Comparison of ENCODE assay signal across 13 mouse cellular contexts in genomic region chr6:97531043-97531442, GRCm38 (mm10).
DNase-seq lines count a peak whose midpoint lies in the region; ATAC-seq and TF ChIP-seq lines count a peak whose summit lies in the region.
"Had no signal": no experiment of that assay in that cellular context is flagged by ENCODE, and none has a peak within 500 bp of the region (broad histone marks: within the 10 kb centered on the region; RNA-seq: fewer than 3 reads in every experiment).

No protein-coding gene starts in this region.

- no peak for DNase-seq in forebrain, postnatal 0 days
- no peak for DNase-seq in forebrain, embryonic 11.5 days (ENCODE audit: low spot score)
- no peak for DNase-seq in layer of hippocampus, adult 2 months (ENCODE audit: low spot score in 2 of 2)
- DNase-seq in layer of hippocampus, adult 9-10 months (ENCODE audit: low spot score) = no peak
- DNase-seq in naive thymus-derived CD4-positive, alpha-beta T cell, adult 2 months (ENCODE audit: low read depth) = peak; percentile 73
- DNase-seq in testis, postnatal 14 days (ENCODE audit: low spot score) = no peak
- DNase-seq in adrenal gland, adult (ENCODE audit: inconsistent age in 2 of 2, low spot score in 1 of 2) = no peak
- DNase-seq: adrenal gland, postnatal 10 days; heart, adult 2 months had no signal

- no peak for TF ChIP-seq CTCF in forebrain, postnatal 0 days (IDR thresholded peaks at IDR 0.05; ENCODE audit: low read depth)
- TF ChIP-seq CTCF in layer of hippocampus, adult 2 months (conservative IDR thresholded peaks at IDR 0.05) = no peak

- 68% methylated on average over 4 of the region's 4 CpGs for WGBS in forebrain, postnatal 0 days
- 86% methylated on average over 4 of the region's 4 CpGs for WGBS in forebrain, embryonic 11.5 days

- H3K4me1 ChIP-seq in forebrain, postnatal 0 days (ENCODE audit: insufficient read depth) = peaks cover 11% of the 10 kb centered on the region
- H3K4me1 ChIP-seq in forebrain, embryonic 11.5 days (replicated peaks; ENCODE audit: control insufficient read depth, insufficient read depth, low read length) = peaks cover 4% of the 10 kb centered on the region; the same call in 1 of the 2 replicates
- H3K4me1 ChIP-seq: limb, embryonic 13.5 days had no signal

- H3K9ac ChIP-seq in forebrain, postnatal 0 days = no peak overlapping the region
- no peak overlapping the region for H3K9ac ChIP-seq in forebrain, embryonic 11.5 days (ENCODE audit: low read length)
- H3K9ac ChIP-seq: hindbrain, embryonic 15.5 days; limb, embryonic 13.5 days had no signal

- no peak overlapping the region for H3K4me2 ChIP-seq in forebrain, postnatal 0 days (ENCODE audit: low read depth)
- H3K4me2 ChIP-seq in forebrain, embryonic 11.5 days (ENCODE audit: low read depth, low read length, severe bottlenecking) = no peak overlapping the region
- H3K4me2 ChIP-seq: hindbrain, embryonic 15.5 days; limb, embryonic 13.5 days had no signal

- no peak overlapping the region for H3K27ac ChIP-seq in forebrain, postnatal 0 days (ENCODE audit: low read depth, low read length)
- H3K27ac ChIP-seq in forebrain, embryonic 11.5 days (ENCODE audit: low read depth, low read length) = no peak overlapping the region
- peak overlapping the region; percentile 4; the same call in 1 of the 2 replicates for H3K27ac ChIP-seq in layer of hippocampus, adult 2 months
- H3K27ac ChIP-seq: forebrain, embryonic 10.5 days; heart, adult 2 months; hindbrain, embryonic 15.5 days; limb, embryonic 13.5 days had no signal

- H3K9me3 ChIP-seq in forebrain, postnatal 0 days (ENCODE audit: low read length) = no peaks in the 10 kb centered on the region
- no peaks in the 10 kb centered on the region for H3K9me3 ChIP-seq in forebrain, embryonic 11.5 days (ENCODE audit: control insufficient read depth, low read length)
- H3K9me3 ChIP-seq: forebrain, embryonic 10.5 days; hindbrain, embryonic 15.5 days; limb, embryonic 13.5 days had no signal

- H3K36me3 ChIP-seq in forebrain, postnatal 0 days (ENCODE audit: insufficient read depth) = no peaks in the 10 kb centered on the region
- no peaks in the 10 kb centered on the region for H3K36me3 ChIP-seq in forebrain, embryonic 11.5 days (ENCODE audit: control insufficient read depth, insufficient read depth, low read length)
- H3K36me3 ChIP-seq: forebrain, embryonic 10.5 days; hindbrain, embryonic 15.5 days; limb, embryonic 13.5 days had no signal

- no peaks in the 10 kb centered on the region for H3K27me3 ChIP-seq in forebrain, postnatal 0 days (ENCODE audit: insufficient read depth, low read length)
- no peaks in the 10 kb centered on the region; the same call in 1 of the 2 replicates for H3K27me3 ChIP-seq in forebrain, embryonic 11.5 days (ENCODE audit: control insufficient read depth, insufficient read depth, low read length)
- H3K27me3 ChIP-seq: hindbrain, embryonic 15.5 days; limb, embryonic 13.5 days had no signal

- no peak overlapping the region for H3K4me3 ChIP-seq in forebrain, postnatal 0 days (ENCODE audit: low read depth, low read length)
- no peak overlapping the region for H3K4me3 ChIP-seq in forebrain, embryonic 11.5 days (ENCODE audit: low read depth, low read length)
- H3K4me3 ChIP-seq in layer of hippocampus, adult 2 months = no peak overlapping the region
- H3K4me3 ChIP-seq: forebrain, embryonic 10.5 days; heart, adult 2 months; hindbrain, embryonic 15.5 days; limb, embryonic 13.5 days had no signal

- ATAC-seq in forebrain, postnatal 0 days = peak; percentile 10; the same call in 1 of the 2 replicates
- no peak for ATAC-seq in forebrain, embryonic 11.5 days (replicated peaks; ENCODE audit: low FRiP score)
- peak; percentile 64 for ATAC-seq in activated CD4-positive, CD25-positive, alpha-beta regulatory T cell, adult 4 months
